Mouse (Mus musculus) liver, adult 2 months (tissue): ENCODE data around the gene Ackr2. TPM values are rescaled to one million over a fixed set of nuclear protein-coding genes. Genes with fewer than 3 reads are reported as not detected.

Experiments
- DNase-seq: peaks from one replicate; pipeline ENCODE4 v3.0.0-alpha.2; 2011; ENCODE audit warnings: low read depth, low spot score; ENCODE audit errors: extremely low read depth
- H3K27ac ChIP-seq: fragments of 200-500 bp; replicated peaks from 2 replicates; pipeline ENCODE4 v1.5.1; 2012; ENCODE audit warnings: low read depth, mild to moderate bottlenecking, control low read depth, inconsistent platforms, low read length; ENCODE audit not compliant: insufficient read depth
- H3K27me3 ChIP-seq: fragments of 200-500 bp; 2 replicates; pipeline ENCODE4 v1.6.1; 2012; ENCODE audit warnings: mild to moderate bottlenecking, moderate library complexity, low read length, inconsistent platforms; ENCODE audit not compliant: control insufficient read depth, insufficient read depth
- H3K36me3 ChIP-seq: fragments of 200-500 bp; 2 replicates; pipeline ENCODE4 v1.6.1; 2012; ENCODE audit warnings: low read length, inconsistent platforms; ENCODE audit not compliant: control insufficient read depth, insufficient read depth
- H3K4me1 ChIP-seq: fragments of 200-500 bp; 2 replicates; pipeline ENCODE4 v1.6.1; 2011; ENCODE audit warnings: low read length; ENCODE audit not compliant: control insufficient read depth, insufficient read depth
- H3K4me3 ChIP-seq: fragments of 200-500 bp; 2 replicates; pipeline ENCODE4 v1.5.1; 2011; ENCODE audit warnings: low read depth, mild to moderate bottlenecking, control low read depth, low read length, moderate library complexity; ENCODE audit not compliant: insufficient read depth
- H3K79me2 ChIP-seq: fragments of 200-500 bp; 2 replicates; pipeline ENCODE4 v1.6.1; 2012; ENCODE audit warnings: inconsistent platforms, mild to moderate bottlenecking, low read length, moderate library complexity; ENCODE audit not compliant: control insufficient read depth, insufficient read depth
- H3K9ac ChIP-seq: fragments of 200-500 bp; 2 replicates; pipeline ENCODE4 v1.6.1; 2012; ENCODE audit warnings: low read depth, mild to moderate bottlenecking, control low read depth, inconsistent platforms, low read length
- CTCF ChIP-seq: fragments of 200-500 bp; IDR thresholded peaks from 2 replicates; pipeline ENCODE4 v1.5.1; 2011; ENCODE audit warnings: low read depth, low read length, control low read depth
- POLR2A ChIP-seq: fragments of 200-500 bp; IDR thresholded peaks from 2 replicates; pipeline ENCODE4 v1.6.1; 2011; ENCODE audit warnings: low read length, control low read depth; ENCODE audit not compliant: insufficient read depth; ENCODE audit errors: extremely low read depth
- WGBS: fragments of 180-500 bp; shearing (Covaris S2); methylation state at CpG from one replicate; pipeline ENCODE4 v1.1.7; 2018; 5-methylcytosine and 5-hydroxymethylcytosine counted together
- polyA plus RNA-seq: library from polyadenylated mRNA; depleted of rRNA; stranded (reverse); fragments of >200 nt; gene quantifications from 2 replicates; pipeline ENCODE4 v1.2.3, GENCODE M21; 2012
- total RNA-seq: library from RNA; depleted of rRNA; stranded (reverse); fragments of >200 nt; gene quantifications from 2 replicates; pipeline ENCODE4 v1.2.3, GENCODE M21; 2014

The Ackr2 gene
- total and polyA plus RNA-seq, 2 experiments: 2.3 to 2.4 TPM

DNA sequence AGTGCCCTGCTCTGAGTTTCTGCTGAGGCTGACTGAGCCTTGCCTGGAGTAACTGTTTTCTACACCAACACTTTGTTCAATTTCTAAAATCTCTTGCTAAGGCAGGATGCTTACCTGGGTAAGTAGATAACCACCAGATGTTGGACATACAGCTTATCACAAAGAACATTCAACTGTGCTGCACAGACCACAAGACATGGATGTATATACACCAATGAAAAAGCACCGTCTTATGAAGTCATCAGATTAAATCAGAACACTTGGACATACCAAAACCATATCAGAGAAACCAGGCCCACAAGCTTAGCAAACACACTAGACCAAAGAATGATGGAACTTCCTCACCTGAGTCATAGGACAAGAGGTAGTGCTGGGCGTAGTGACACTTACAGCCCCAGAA is 38.8 kb upstream of the Ackr2 start:
- no peaks in the 10 kb centered on the region for H3K36me3 ChIP-seq
- H3K79me2 ChIP-seq: peaks cover 3% of the 10 kb centered on the region; the same call in 1 of the 2 replicates
- TF ChIP-seq CTCF (no peak), POLR2A (no peak)
- H3K27me3 ChIP-seq: no peaks in the 10 kb centered on the region
- no peak for DNase-seq
- no peak overlapping the region for H3K4me3 ChIP-seq
- H3K9ac ChIP-seq: no peak overlapping the region
- WGBS: 97% methylated on average over 2 of the region's 2 CpGs
- no peak overlapping the region for H3K27ac ChIP-seq
- peaks cover 9% of the 10 kb centered on the region for H3K4me1 ChIP-seq

DNA sequence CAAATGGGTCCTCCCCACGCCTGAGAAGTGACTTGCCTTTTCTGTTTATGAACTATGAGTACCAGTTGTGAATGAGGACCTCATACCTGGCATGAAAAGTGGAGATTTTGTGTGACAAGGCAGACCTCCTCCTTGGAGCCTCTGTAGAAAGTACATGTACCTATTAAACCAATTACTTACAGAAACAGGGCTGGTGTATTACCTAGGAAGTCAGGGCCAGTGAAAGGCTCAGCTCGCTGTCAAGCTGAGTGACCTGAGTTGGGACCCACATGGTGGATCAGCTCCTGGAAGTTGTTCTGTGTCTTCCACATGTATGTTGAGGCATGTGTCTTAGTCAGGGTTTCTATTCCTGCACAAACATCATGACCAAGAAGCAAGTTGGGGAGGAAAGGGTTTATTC is 37.2 kb upstream of the Ackr2 start:
- TF ChIP-seq POLR2A (no peak), CTCF (no peak)
- H3K27ac ChIP-seq: no peak overlapping the region
- H3K4me1 ChIP-seq: no peaks in the 10 kb centered on the region; the same call in 1 of the 2 replicates
- no peaks in the 10 kb centered on the region for H3K36me3 ChIP-seq
- no peaks in the 10 kb centered on the region for H3K79me2 ChIP-seq
- 91% methylated on average over 2 of the region's 2 CpGs for WGBS
- no peak for DNase-seq
- no peak overlapping the region for H3K4me3 ChIP-seq
- no peaks in the 10 kb centered on the region for H3K27me3 ChIP-seq
- H3K9ac ChIP-seq: no peak overlapping the region

DNA sequence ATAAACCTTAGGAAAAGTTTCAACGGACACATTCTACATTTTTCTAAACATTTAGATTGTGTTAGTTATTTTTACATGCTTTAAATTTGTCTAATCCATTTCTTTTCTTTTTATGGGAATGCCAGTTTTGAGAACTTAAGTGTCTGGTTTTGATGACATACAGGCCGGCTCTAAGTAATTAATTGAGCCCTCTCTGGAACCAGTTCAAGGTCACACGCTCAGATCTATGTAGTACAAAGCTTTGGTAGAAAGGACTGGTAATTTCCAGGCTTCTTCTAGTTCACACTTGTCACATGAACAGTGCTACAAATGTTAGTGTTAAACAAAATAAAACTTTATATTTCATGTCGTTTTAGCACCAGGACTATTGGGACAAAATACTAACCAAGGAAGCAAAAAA is 33.3 kb upstream of the Ackr2 start:
- DNase-seq: no peak
- H3K4me1 ChIP-seq: no peaks in the 10 kb centered on the region
- H3K9ac ChIP-seq: no peak overlapping the region
- H3K79me2 ChIP-seq: no peaks in the 10 kb centered on the region
- H3K27me3 ChIP-seq: no peaks in the 10 kb centered on the region
- TF ChIP-seq CTCF (no peak), POLR2A (no peak)
- 65% methylated on average over 4 of the region's 4 CpGs for WGBS
- no peaks in the 10 kb centered on the region for H3K36me3 ChIP-seq
- H3K27ac ChIP-seq: no peak overlapping the region
- no peak overlapping the region for H3K4me3 ChIP-seq

DNA sequence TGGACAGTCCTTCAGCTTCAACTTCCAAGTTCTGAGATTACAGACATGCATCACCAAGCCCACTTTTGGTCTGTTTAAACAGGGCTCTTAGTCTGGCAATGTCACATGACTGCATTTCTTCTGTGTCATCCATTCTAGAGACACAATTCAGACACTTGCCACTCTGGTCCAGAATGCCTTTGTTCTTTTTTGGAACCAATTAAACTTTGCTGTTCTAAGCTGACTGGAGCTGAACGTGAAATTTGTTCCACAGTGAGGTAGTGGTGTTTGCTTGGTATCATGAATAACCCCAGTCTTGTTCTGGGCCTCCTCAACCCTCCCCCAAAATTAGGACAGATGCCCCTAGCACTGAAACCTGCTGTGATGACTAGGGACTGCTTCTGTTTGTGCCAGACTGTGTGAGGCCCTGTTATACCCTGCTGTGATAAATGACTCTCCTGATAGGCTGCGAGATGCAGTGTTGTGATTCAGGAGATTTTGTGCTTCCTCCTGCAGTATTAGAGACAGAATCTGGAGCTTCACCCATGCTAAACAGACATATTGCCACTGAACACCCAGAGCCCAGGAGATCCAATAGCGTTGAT is 32.6 kb upstream of the Ackr2 start:
- Histone ChIP-seq H3K27me3 (no peaks in the 10 kb centered on the region), H3K4me3 (no peak overlapping the region), H3K27ac (no peak overlapping the region), H3K9ac (no peak overlapping the region), H3K36me3 (no peaks in the 10 kb centered on the region), H3K4me1 (no peaks in the 10 kb centered on the region), H3K79me2 (no peaks in the 10 kb centered on the region)
- WGBS: 66% methylated on average over 3 of the region's 3 CpGs
- DNase-seq: no peak
- TF ChIP-seq CTCF (no peak), POLR2A (no peak)

DNA sequence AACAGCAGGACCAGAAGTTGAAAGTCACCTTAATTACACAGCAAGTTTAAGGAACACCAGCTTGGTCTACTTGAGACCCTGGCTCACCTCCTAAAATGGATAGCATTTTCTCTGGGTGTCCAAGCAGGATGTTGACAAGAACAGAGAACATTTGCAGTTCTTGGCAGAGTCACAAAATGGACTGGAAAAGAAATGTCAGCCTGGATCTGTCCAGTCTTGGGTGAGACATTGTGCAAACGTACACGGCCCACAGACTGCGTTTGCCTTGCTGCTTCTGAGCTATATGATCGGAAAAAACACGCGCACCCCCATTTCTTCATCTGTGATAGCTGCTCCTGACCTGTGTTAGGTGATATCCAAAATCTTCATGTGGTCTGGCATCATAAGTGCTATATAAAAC is 30.5 kb upstream of the Ackr2 start:
- Histone ChIP-seq H3K4me1 (peaks cover 4% of the 10 kb centered on the region; the same call in 1 of the 2 replicates), H3K36me3 (no peaks in the 10 kb centered on the region), H3K79me2 (no peaks in the 10 kb centered on the region), H3K4me3 (no peak overlapping the region), H3K27ac (no peak overlapping the region), H3K9ac (no peak overlapping the region), H3K27me3 (no peaks in the 10 kb centered on the region)
- 64% methylated on average over 6 of the region's 6 CpGs for WGBS
- TF ChIP-seq CTCF (no peak), POLR2A (no peak)
- DNase-seq: peak; percentile 33

DNA sequence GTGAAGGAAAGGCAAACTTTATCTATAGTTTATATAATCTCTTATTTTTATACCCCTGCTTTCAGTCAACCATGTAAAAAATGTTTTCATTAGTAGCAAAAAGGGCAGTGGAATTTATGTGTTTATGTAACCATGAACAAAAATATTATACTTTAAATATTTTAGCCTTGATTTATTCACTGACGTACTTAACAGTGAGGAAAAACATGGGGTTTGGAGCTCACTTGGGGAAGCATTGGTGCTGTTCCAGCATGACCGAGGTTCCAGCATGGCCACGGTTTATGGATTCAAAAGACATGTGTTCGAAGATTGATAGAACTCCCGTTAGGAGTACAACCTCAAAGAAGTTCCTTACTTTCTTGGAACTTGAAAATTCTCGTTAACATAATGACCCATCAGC is 29.9 kb upstream of the Ackr2 start:
- H3K79me2 ChIP-seq: no peaks in the 10 kb centered on the region
- no peak for DNase-seq
- no peak overlapping the region for H3K4me3 ChIP-seq
- H3K4me1 ChIP-seq: peaks cover 4% of the 10 kb centered on the region; the same call in 1 of the 2 replicates
- no peak overlapping the region for H3K9ac ChIP-seq
- no peak for TF ChIP-seq CTCF
- no peak for TF ChIP-seq POLR2A
- no peaks in the 10 kb centered on the region for H3K36me3 ChIP-seq
- no peak overlapping the region for H3K27ac ChIP-seq
- H3K27me3 ChIP-seq: no peaks in the 10 kb centered on the region
- 87% methylated on average over 6 of the region's 6 CpGs for WGBS
